Mouse (Mus musculus): ENCODE results near the gene Etl4.

GRCm38 (mm10) chr2:20510061-20510460, 600.5 kb downstream of the Etl4 start:
- no peak for TF ChIP-seq CTCF (IDR thresholded peaks at IDR 0.05; ENCODE audit: low read depth)
- TF ChIP-seq EP300 (IDR thresholded peaks at IDR 0.05; ENCODE audit: low read depth): no peak

Data from liver, postnatal 0 days (tissue).